Mouse (Mus musculus): Measurements from ENCODE around the gene Yars2.
"Not testable (repeated sequence)": the region's sequence is repeated elsewhere in the genome, so short reads cannot be mapped to it uniquely, and the experiment has no call there.

The Yars2 gene

GRCm38 (mm10) chr16:16302369-16303137, at the start of gene Yars2:
TSS of gene Yars2 (plus strand) at chr16:16302965.
- DNase-seq: peak; percentile 91

- no peak for DNase-seq
Measured at GRCm38 (mm10) chr16:16253326-16254074, 49.3 kb upstream of the Yars2 start.

DNA sequence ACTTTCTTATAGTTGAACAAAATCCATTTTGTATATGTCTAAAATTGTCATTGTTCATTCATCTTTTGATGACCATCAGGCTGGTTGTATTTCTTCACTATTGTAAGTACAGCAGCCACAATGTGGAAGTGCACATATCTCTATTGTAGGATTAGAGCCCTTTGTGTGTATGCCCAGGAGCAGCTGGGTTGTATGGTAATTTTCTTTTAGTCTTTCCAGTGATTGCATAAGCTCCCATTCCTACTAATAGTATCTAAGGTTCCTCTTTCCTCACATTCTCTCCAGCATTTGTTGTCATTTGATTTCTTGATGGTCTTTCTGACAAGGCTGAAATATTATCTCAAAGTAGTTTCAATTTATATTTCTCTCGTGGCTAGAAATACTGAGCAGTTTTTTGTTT, 47.5 kb upstream of the Yars2 start:
- no peak for DNase-seq

DNA sequence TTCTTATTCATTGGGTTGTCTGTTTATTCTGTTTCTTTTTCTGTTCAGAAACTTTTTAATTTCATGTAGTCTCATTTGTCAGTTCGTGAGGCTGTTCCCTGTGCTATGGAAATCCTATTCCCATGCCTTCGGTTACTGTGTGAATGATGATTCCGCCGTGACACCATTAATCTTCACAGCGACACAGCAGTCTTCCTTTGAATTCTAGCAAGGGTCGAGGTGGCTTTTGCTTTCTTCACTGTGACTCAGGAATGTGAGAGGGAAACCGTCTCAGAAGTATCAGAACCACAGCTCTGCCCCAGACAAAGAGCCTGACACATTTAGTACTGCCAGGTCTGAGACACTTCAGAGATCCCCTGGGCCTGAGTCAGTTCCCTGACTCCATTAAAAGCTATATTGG, 46.9 kb upstream of the Yars2 start:
- no peak for DNase-seq

- no peak for DNase-seq
Measured at GRCm38 (mm10) chr16:16256672-16257071, 46.1 kb upstream of the Yars2 start.

- DNase-seq: no peak
Measured at GRCm38 (mm10) chr16:16260882-16261281, 41.9 kb upstream of the Yars2 start.

DNA sequence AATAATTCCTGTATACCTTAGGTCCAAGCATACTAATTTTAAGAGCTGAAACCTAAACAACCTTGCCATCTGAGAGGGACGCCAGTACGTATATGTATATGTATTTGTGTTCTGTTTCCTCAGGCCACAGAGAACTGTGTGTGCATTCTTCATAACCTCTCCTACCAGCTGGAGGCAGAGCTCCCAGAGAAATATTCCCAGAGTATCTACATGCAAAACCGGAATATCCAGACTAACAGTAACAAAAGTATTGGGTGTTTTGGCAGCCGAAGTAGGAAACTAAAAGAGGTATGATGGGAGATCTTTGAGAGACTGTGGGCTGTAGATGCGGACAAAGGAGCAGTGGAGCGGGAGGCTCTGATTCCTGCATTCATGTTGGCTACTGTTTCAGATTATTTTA, 41.3 kb upstream of the Yars2 start:
- DNase-seq: no peak

- no peak for DNase-seq
Measured at GRCm38 (mm10) chr16:16262436-16262835, 40.3 kb upstream of the Yars2 start.

DNA sequence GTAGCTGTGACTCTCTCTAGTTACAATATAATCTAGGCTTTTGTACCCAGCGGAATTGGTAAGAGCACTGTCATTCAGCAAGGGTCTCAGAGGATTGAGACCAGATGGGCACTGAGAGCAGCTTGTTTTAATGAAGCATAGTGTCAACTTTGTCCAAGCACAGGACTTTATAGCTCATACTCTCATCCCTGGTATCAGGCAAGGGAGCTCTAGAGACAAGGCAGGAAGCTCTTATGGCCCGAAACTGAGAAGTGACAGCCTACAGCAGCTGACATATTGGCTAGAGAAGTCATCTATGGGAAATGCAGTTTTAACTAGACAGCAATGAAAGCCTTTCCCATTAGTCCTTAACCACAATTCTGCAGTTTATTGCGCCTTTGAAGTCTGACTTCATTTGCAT, 29.8 kb upstream of the Yars2 start:
- DNase-seq: no peak

DNA sequence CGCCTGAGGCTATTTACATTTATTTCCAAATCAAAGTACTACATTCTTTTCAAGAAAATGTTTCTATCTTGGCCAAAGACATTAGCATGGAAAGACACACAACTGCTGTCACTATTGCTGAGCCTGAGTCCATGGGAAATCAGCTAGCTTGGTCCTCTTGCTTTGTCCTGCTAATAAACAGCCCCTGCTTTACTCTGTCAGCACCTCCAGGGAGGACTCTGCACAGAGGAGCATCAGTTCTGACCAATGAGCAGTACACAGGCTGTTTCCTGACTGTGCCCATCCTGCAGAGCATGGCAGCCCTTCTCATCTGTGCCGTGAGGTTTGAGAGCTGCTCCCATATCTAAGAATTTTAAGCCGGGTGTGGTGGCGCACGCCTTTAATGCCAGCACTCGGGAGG, 29.0 kb upstream of the Yars2 start:
- DNase-seq: no peak

GRCm38 (mm10) chr16:16303138-16303827, 518 bp downstream of the Yars2 start:
- DNase-seq: peak; percentile 51

DNA sequence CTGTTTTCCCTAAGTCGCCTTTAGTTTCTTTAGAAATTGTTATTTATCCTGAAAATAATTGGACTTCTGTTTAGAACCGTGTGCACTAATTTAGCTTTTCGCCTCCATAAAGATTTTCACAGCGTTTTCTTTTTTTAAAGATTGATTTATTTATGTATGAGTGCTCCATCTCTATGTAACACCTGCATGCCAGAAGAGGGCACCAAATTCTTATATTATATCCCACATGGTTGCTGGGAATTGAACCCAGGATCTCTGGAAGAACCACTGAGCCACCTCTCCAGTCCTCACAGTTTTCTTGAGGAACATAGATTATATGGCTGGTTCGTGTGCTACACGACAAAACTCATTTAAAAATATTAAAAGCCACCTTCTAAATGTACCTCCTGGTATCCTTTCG, 1.1 kb downstream of the Yars2 start:
- no peak for DNase-seq

GRCm38 (mm10) chr16:16311319-16311718, 8.6 kb downstream of the Yars2 start:
- no peak for DNase-seq

GRCm38 (mm10) chr16:16325775-16326336, 23.1 kb downstream of the Yars2 start:
- no peak for DNase-seq

- no peak for DNase-seq
Measured at GRCm38 (mm10) chr16:16346420-16346819, 43.7 kb downstream of the Yars2 start.

DNA sequence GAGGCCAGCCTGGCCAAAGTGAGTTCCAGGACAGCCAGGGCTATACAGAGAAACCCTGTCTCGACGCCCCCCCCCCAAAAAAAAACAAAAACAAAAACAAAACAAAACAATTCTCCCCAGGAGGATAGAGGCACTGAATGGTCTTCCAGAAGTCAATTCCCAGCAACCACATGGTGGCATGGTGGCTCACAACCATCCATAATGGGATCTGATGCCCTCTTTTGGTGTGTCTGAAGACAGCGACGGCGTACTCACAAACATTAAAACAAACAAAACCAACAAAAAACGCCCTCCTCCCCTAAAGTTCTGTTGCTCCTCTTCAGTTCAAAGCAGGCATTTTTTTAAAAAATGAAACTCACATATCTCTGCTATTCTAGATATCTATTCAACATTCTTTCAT, 55.1 kb downstream of the Yars2 start:
- peak; percentile 15 for DNase-seq

- DNase-seq: peak; percentile 88
Measured at GRCm38 (mm10) chr16:16358481-16359100, 55.8 kb downstream of the Yars2 start, which contains the start of gene Dnm1l. TSS of gene Dnm1l (minus strand) at chr16:16358959.

- DNase-seq: not testable (repeated sequence)
Measured at GRCm38 (mm10) chr16:16359101-16359482, 56.3 kb downstream of the Yars2 start.
